Mouse (Mus musculus) megakaryocyte, embryonic 14.5 days (primary cell): Measurements from ENCODE around the gene Wdr5b.

Experiments
- FLI1 ChIP-seq: IDR thresholded peaks from 2 replicates; pipeline ENCODE4 v1.6.1; 2012; ENCODE audit warnings: low read length, inconsistent platforms, mixed read lengths
- GATA1 ChIP-seq: IDR thresholded peaks from 3 replicates; pipeline ENCODE4 v1.6.1; 2012; ENCODE audit warnings: mixed read lengths, low read length, inconsistent platforms, borderline replicate concordance

DNA sequence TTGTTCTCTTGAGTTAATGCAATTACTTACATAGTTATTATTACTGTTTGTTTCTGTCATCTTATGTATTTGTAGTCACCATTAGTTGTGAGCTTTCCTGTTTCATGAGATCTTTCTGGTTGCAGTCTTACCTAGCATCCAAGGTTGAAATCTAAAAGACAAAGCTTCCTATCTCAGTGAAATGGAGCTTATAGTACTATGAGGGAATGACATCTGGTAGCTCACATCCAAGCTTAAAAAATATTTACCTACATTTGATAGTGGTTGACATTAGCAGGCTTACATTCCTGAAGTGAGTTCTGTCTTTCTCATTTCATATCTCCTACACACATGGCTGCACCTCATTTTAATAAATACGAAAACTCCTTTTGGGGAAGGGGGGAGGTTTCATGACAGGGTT, 24.7 kb upstream of the Wdr5b start:
- TF ChIP-seq GATA1 (no peak), FLI1 (no peak)
